Mouse (Mus musculus): ENCODE data around the gene Ftcd. TPM values are rescaled to one million over a fixed set of nuclear protein-coding genes. Genes with fewer than 3 reads are reported as not detected.

The Ftcd gene
- polyA plus RNA-seq, 1 experiment = 1.4 TPM

DNA sequence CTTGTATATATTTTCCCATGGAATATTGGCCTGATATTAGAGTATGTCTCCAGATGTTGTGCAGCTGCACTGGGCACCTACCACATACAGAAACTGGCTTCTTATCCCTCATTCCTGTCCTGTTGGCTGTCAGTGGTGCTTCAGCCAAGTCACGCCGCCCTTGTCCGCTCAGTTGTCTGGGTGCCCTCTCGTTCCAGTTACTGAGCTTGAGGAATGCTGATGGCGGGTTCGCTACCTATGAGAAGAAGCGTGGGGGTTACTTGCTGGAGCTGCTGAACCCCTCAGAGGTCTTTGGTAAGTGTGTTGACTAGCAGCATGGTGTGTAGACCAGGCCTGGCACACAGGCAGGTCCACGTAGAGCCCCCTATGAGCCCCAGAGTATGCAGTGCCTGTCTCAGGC is 28.9 kb upstream of the Ftcd start:
- 94% methylated on average over 8 of the region's 8 CpGs for WGBS
- H3K4me1 ChIP-seq (ENCODE audit: control insufficient read depth, insufficient read depth, low read length) = peaks cover 2% of the 10 kb centered on the region; the same call in 1 of the 2 replicates
- TF ChIP-seq POLR2A (IDR thresholded peaks at IDR 0.05; ENCODE audit: borderline replicate concordance, control insufficient read depth, low read depth, low read length) (no peak), CTCF (IDR thresholded peaks at IDR 0.05; ENCODE audit: control insufficient read depth, insufficient read depth, low read length) (no peak)
- no peak overlapping the region for H3K27ac ChIP-seq (ENCODE audit: control insufficient read depth, insufficient read depth, low read depth, low read length, poor library complexity)
- no peak overlapping the region for H3K4me3 ChIP-seq (replicated peaks; ENCODE audit: control insufficient read depth, low read depth, low read length)

DNA sequence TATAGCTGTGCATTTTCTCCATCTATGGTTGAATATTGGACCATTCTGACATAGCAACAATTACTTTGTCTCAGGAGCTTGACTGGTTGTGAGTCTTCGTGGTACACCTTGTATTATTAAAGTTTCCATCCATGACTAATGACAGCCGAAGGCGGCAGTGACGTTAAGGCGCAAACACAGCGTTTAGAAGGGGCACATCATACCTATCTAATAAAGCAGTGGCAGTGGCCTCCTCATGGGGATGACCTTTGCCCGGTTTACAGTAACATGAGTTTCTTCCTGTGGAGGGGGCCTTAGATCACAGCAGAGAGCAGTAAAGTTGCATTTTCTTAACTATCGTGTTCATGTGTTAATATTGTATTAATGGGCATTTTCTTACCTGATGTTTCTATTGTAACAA is 27.2 kb upstream of the Ftcd start:
- WGBS = 91% methylated on average over 8 of the region's 8 CpGs
- TF ChIP-seq CTCF (IDR thresholded peaks at IDR 0.05; ENCODE audit: control insufficient read depth, insufficient read depth, low read length) = no peak
- no peak for TF ChIP-seq POLR2A (IDR thresholded peaks at IDR 0.05; ENCODE audit: borderline replicate concordance, control insufficient read depth, low read depth, low read length)

DNA sequence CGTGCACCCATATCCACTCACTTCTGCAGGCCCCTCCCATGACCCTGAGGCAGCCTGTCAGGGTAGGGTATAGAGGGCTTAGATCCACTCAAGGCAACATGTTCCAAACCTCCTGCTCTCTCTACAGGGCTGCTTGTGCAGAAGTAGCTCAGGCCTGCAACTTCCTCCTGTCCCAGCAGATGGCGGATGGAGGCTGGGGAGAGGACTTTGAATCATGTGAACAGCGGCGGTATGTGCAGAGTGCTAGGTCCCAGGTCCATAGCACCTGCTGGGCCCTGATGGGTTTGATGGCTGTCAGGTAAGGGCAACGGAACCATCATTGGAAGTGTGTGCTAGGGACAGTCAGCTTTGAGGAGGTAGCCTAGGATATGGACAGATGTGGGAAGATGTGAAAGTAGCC is 25.0 kb upstream of the Ftcd start:
- TF ChIP-seq CTCF (IDR thresholded peaks at IDR 0.05; ENCODE audit: control insufficient read depth, insufficient read depth, low read length) (peak; percentile 16; the same call in 1 of the 2 replicates), POLR2A (IDR thresholded peaks at IDR 0.05; ENCODE audit: borderline replicate concordance, control insufficient read depth, low read depth, low read length) (no peak)
- no peak overlapping the region for H3K4me3 ChIP-seq (replicated peaks; ENCODE audit: control insufficient read depth, low read depth, low read length)
- WGBS = 87% methylated on average over 5 of the region's 5 CpGs
- no peak overlapping the region for H3K27ac ChIP-seq (ENCODE audit: control insufficient read depth, insufficient read depth, low read depth, low read length, poor library complexity)
- H3K4me1 ChIP-seq (ENCODE audit: control insufficient read depth, insufficient read depth, low read length) = no peaks in the 10 kb centered on the region

More for the DNA sequence above, 27.2 kb upstream of the Ftcd start:
- no peak overlapping the region for H3K27ac ChIP-seq (ENCODE audit: control insufficient read depth, insufficient read depth, low read depth, low read length, poor library complexity)
- H3K4me1 ChIP-seq (ENCODE audit: control insufficient read depth, insufficient read depth, low read length) = no peaks in the 10 kb centered on the region
- H3K4me3 ChIP-seq (replicated peaks; ENCODE audit: control insufficient read depth, low read depth, low read length) = no peak overlapping the region

DNA sequence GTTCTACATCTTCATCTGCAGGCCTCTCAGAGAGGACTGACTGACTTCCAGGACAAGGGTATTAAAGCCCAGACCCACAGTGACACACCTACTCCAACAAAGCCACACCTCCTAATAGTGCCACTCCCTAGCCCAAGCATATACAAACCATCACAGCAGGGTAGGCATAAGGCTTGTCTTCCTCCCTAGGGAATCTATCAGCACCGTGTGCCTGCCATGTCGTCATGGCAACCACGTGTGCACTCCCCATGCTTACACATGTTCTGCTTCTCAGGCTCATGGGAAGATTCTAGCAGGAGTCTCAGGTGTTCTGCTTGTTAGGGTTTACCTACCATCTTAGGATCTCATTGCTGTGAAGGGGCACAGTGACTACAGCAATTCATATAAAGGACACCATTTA is 23.9 kb upstream of the Ftcd start:
- no peak overlapping the region for H3K27ac ChIP-seq (ENCODE audit: control insufficient read depth, insufficient read depth, low read depth, low read length, poor library complexity)
- H3K4me3 ChIP-seq (replicated peaks; ENCODE audit: control insufficient read depth, low read depth, low read length) = no peak overlapping the region
- no peak for TF ChIP-seq CTCF (IDR thresholded peaks at IDR 0.05; ENCODE audit: control insufficient read depth, insufficient read depth, low read length)
- TF ChIP-seq POLR2A (IDR thresholded peaks at IDR 0.05; ENCODE audit: borderline replicate concordance, control insufficient read depth, low read depth, low read length) = no peak
- H3K4me1 ChIP-seq (ENCODE audit: control insufficient read depth, insufficient read depth, low read length) = no peaks in the 10 kb centered on the region
- WGBS = 80% methylated on average over 3 of the region's 3 CpGs

DNA sequence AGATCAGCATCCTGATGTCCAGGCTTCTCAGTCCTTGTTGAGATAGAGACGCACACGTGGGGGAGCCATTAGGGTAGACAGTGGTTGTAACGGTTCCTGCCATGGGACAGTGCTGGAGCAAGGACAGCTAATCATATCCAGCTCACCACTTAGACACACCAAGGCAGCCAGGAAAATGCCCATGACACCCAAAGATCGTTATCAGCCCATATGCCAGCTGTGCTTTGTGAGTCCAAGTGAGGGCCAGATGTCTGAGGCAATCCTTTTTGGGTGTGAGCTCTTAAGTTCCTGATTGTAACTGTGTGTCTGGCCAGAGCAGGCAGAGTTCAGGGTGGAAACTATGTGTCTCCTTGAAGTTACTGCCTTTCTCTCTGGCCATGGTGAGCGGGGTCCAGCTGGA is 21.4 kb upstream of the Ftcd start:
- 80% methylated on average over 5 of the region's 5 CpGs for WGBS
- no peak overlapping the region for H3K27ac ChIP-seq (ENCODE audit: control insufficient read depth, insufficient read depth, low read depth, low read length, poor library complexity)
- TF ChIP-seq POLR2A (IDR thresholded peaks at IDR 0.05; ENCODE audit: borderline replicate concordance, control insufficient read depth, low read depth, low read length) (no peak), CTCF (IDR thresholded peaks at IDR 0.05; ENCODE audit: control insufficient read depth, insufficient read depth, low read length) (no peak)
- H3K4me3 ChIP-seq (replicated peaks; ENCODE audit: control insufficient read depth, low read depth, low read length) = no peak overlapping the region
- H3K4me1 ChIP-seq (ENCODE audit: control insufficient read depth, insufficient read depth, low read length) = no peaks in the 10 kb centered on the region

DNA sequence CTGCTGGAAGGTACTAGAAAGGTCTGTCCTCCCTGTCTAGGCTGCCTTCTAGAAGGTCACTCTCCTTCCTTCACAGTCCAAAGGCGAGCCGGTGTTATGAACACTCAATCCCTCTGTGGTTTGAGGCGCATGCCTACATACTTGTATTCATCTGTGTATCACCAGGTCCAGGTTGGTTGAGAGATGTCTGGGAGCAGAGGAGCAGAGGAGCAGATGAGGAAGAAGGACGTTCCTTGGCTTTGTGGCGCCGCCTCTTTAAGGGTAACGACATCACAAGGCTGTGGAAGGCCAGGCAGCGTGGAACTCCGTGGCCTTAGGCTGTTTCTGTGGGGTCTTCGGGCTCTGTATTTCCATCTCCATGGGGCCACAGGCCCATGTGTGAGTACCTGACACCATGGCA is 13.5 kb upstream of the Ftcd start, which contains the start of gene Spatc1l:
TSS of gene Spatc1l (plus strand) at position 301 of the 400 bp plus-strand sequence.
- Histone ChIP-seq H3K4me1 (ENCODE audit: control insufficient read depth, insufficient read depth, low read length) (no peaks in the 10 kb centered on the region), H3K27ac (ENCODE audit: control insufficient read depth, insufficient read depth, low read depth, low read length, poor library complexity) (no peak within 1 kb of the TSS), H3K4me3 (replicated peaks; ENCODE audit: control insufficient read depth, low read depth, low read length) (no peak within 1 kb of the TSS)
- 80% methylated on average over 10 of the region's 10 CpGs for WGBS
- TF ChIP-seq POLR2A (IDR thresholded peaks at IDR 0.05; ENCODE audit: borderline replicate concordance, control insufficient read depth, low read depth, low read length) = no peak
- no peak for TF ChIP-seq CTCF (IDR thresholded peaks at IDR 0.05; ENCODE audit: control insufficient read depth, insufficient read depth, low read length)

DNA sequence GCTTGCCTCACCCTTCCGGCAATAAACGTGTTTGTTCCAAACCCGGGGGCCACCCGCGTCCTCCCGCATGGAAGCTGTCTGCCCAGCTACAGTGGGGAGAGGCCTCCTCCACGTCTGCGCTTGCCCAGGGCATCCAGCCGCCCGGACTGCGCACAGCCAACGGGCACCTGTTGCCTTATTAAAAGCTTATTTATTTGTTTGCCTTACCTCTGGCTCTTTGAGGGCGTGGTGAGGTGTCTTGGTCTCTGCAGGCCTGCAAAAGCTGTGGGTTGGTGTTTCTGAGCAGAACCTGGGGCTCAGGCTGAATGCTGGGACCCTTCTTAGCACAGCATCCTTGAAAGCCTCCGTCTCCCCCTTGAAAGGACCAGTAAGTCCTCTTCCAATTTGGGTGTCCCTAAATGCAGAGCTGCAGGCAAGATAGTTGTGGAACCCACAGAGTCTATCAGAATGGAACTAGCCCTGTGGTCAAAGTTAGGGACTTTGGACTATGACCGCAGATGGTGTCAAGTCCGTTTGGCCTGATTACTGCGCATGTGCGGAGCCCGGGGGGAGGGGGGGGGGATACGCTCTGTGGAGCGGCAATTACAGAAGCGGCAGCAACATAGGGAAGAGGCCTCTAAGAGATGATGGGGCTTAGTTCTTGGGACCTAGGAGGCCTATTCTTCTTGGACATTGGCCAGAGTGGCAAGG is 5.3 kb upstream of the Ftcd start:
- WGBS = 89% methylated on average over 22 of the region's 22 CpGs
- Histone ChIP-seq H3K4me3 (replicated peaks; ENCODE audit: control insufficient read depth, low read depth, low read length) (no peak overlapping the region), H3K27ac (ENCODE audit: control insufficient read depth, insufficient read depth, low read depth, low read length, poor library complexity) (no peak overlapping the region), H3K4me1 (ENCODE audit: control insufficient read depth, insufficient read depth, low read length) (no peaks in the 10 kb centered on the region)
- no peak for TF ChIP-seq CTCF (IDR thresholded peaks at IDR 0.05; ENCODE audit: control insufficient read depth, insufficient read depth, low read length)
- no peak for TF ChIP-seq POLR2A (IDR thresholded peaks at IDR 0.05; ENCODE audit: borderline replicate concordance, control insufficient read depth, low read depth, low read length)

DNA sequence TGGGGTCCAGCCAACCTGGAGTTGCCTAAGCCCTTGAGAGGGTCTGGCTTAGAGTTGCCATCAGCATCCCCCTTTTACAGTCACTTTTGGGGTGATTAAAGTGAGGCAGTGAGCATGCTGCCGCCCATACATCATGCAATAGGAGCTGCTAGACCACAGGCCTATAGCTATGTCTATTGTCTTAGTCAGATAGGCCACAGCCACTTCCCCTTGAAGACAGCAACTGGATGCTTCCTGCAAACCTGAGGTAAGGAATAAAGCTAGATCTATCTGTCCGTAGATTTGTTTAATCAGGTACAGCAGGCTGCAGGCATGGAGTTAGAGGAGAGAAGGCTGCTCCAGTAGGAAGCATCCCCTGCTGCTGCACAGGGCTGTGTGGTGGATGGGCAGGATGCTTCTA is 4.4 kb upstream of the Ftcd start:
- TF ChIP-seq POLR2A (IDR thresholded peaks at IDR 0.05; ENCODE audit: borderline replicate concordance, control insufficient read depth, low read depth, low read length) (no peak), CTCF (IDR thresholded peaks at IDR 0.05; ENCODE audit: control insufficient read depth, insufficient read depth, low read length) (no peak)
- Histone ChIP-seq H3K4me1 (ENCODE audit: control insufficient read depth, insufficient read depth, low read length) (no peaks in the 10 kb centered on the region), H3K27ac (ENCODE audit: control insufficient read depth, insufficient read depth, low read depth, low read length, poor library complexity) (no peak overlapping the region), H3K4me3 (replicated peaks; ENCODE audit: control insufficient read depth, low read depth, low read length) (no peak overlapping the region)
- WGBS = 29% methylated on average over 2 of the region's 2 CpGs
